Mouse (Mus musculus): ENCODE results near the gene Hba-a1. TPM values are rescaled to one million over a fixed set of nuclear protein-coding genes. Genes with fewer than 3 reads are reported as not detected.
A peak's percentile ranks its signal among the peaks of the same experiment; 100 is the strongest.
"Not testable (repeated sequence)": the region's sequence is repeated elsewhere in the genome, so short reads cannot be mapped to it uniquely, and the experiment has no call there.

Gene Hba-a1
- total RNA-seq, 2 experiments from 2014 or later = 219 to 309 TPM

- TF ChIP-seq CTCF (IDR thresholded peaks at IDR 0.05) = peak; percentile 84
- intact Hi-C loops (cut with DNase I) = loop anchor here (5.0 kb wide), 2 partner anchors 35 to 105 kb away; no protein-coding TSS in a partner anchor
- peak within 1 kb of the TSS; percentile 42 for H3K4me3 ChIP-seq
- peak; percentile 84 for DNase-seq
- H3K27ac ChIP-seq = not testable (repeated sequence)
These were observed 3.6 kb downstream of the Hba-a1 start, which contains the start of gene Hbq1b for GRCm38 (mm10) chr11:32286695-32287492. Hbq1b (plus strand) TSS chr11:32286965.

GRCm38 (mm10) chr11:32287493-32287825 is 4.1 kb downstream of the Hba-a1 start:
- intact Hi-C loops (cut with DNase I) = loop anchor here (5.0 kb wide), 2 partner anchors 35 to 105 kb away; no protein-coding TSS in a partner anchor
- no peak for TF ChIP-seq CTCF (IDR thresholded peaks at IDR 0.05)
- Histone ChIP-seq H3K4me3 (no peak overlapping the region), H3K27ac (no peak overlapping the region)
- no peak for DNase-seq

- H3K4me3 ChIP-seq; DNase-seq; H3K27ac ChIP-seq; intact Hi-C loops (cut with DNase I): not testable (repeated sequence)
These were observed 9.5 kb downstream of the Hba-a1 start for GRCm38 (mm10) chr11:32292819-32293218.

- DNase-seq; intact Hi-C loops (cut with DNase I); H3K27ac ChIP-seq; H3K4me3 ChIP-seq: not testable (repeated sequence)
These were observed 10.2 kb downstream of the Hba-a1 start for GRCm38 (mm10) chr11:32293479-32293878.

GRCm38 (mm10) chr11:32296203-32296602 is 12.9 kb downstream of the Hba-a1 start, which contains the start of gene Hba-a2:
Hba-a2 (plus strand) TSS chr11:32296489.
- intact Hi-C loops (cut with DNase I) = not testable (repeated sequence)

GRCm38 (mm10) chr11:32297417-32297816 is 14.1 kb downstream of the Hba-a1 start:
- DNase-seq; H3K4me3 ChIP-seq; H3K27ac ChIP-seq; intact Hi-C loops (cut with DNase I): not testable (repeated sequence)

More at GRCm38 (mm10) chr11:32296203-32296602, 12.9 kb downstream of the Hba-a1 start, which contains the start of gene Hba-a2:
- not testable (repeated sequence) for H3K4me3 ChIP-seq, DNase-seq, H3K27ac ChIP-seq

GRCm38 (mm10) chr11:32297866-32298531 is 14.7 kb downstream of the Hba-a1 start:
- intact Hi-C loops (cut with DNase I) = no loop called here
- no peak for DNase-seq
- H3K4me3 ChIP-seq = no peak overlapping the region
- H3K27ac ChIP-seq = no peak overlapping the region
- no peak for TF ChIP-seq CTCF (IDR thresholded peaks at IDR 0.05)

- no peak for TF ChIP-seq CTCF (IDR thresholded peaks at IDR 0.05)
- Histone ChIP-seq H3K27ac (no peak overlapping the region), H3K4me3 (no peak overlapping the region)
- no peak for DNase-seq
- intact Hi-C loops (cut with DNase I) = no loop called here
These were observed 15.2 kb downstream of the Hba-a1 start for GRCm38 (mm10) chr11:32298532-32298918.

- H3K4me3 ChIP-seq, H3K27ac ChIP-seq: not testable (repeated sequence)
- intact Hi-C loops (cut with DNase I) = loop anchor here (5.0 kb wide), 1 partner anchor 118 kb away; no protein-coding TSS in a partner anchor
- peak; percentile 82 for TF ChIP-seq CTCF (IDR thresholded peaks at IDR 0.05)
- peak; percentile 63 for DNase-seq
These were observed 16.6 kb downstream of the Hba-a1 start, which contains the start of gene Hbq1a for GRCm38 (mm10) chr11:32299865-32300264. Hbq1a (plus strand) TSS chr11:32300069.

- intact Hi-C loops (cut with DNase I) = loop anchor here (5.0 kb wide), 1 partner anchor 118 kb away; no protein-coding TSS in a partner anchor
- Histone ChIP-seq H3K4me3 (no peak overlapping the region), H3K27ac (no peak overlapping the region)
- TF ChIP-seq CTCF (IDR thresholded peaks at IDR 0.05) = no peak
- DNase-seq = no peak
These were observed 17.3 kb downstream of the Hba-a1 start for GRCm38 (mm10) chr11:32300279-32301267.

GRCm38 (mm10) chr11:32301506-32301905 is 18.2 kb downstream of the Hba-a1 start:
- no peak for TF ChIP-seq CTCF (IDR thresholded peaks at IDR 0.05)
- Histone ChIP-seq H3K4me3 (no peak overlapping the region), H3K27ac (no peak overlapping the region)
- intact Hi-C loops (cut with DNase I) = loop anchor here (5.0 kb wide), 1 partner anchor 119 kb away; no protein-coding TSS in a partner anchor
- no peak for DNase-seq

Measured in gastrocnemius, adult 2 months (tissue).